In genomic region chr10:79417772-79418170, GRCm38 (mm10) we compare ENCODE assay signal across 30 mouse cellular contexts. TPM values are rescaled to one million over a fixed set of nuclear protein-coding genes. Genes with fewer than 3 reads are reported as not detected.
DNase-seq lines count a peak whose midpoint lies in the region; ATAC-seq and TF ChIP-seq lines count a peak whose summit lies in the region.
"Not testable (repeated sequence)": the region's sequence is repeated elsewhere in the genome, so short reads cannot be mapped to it uniquely, and the experiment has no call there.
"Had no signal": no experiment of that assay in that cellular context is flagged by ENCODE, and none has a peak within 500 bp of the region (broad histone marks: within the 10 kb centered on the region; RNA-seq: fewer than 3 reads in every experiment).

No protein-coding gene starts in this region.

- dilution Hi-C loops in CH12.LX (cut with MboI; ENCODE audit: extremely low pct_ligation_motif_present, extremely low pct_unique_long_range_greater_than_20kb, low sequenced_read_pairs): not testable (repeated sequence)

- TF ChIP-seq POLR2A in CH12.LX (IDR thresholded peaks at IDR 0.05; ENCODE audit: low read depth, low read length); liver, adult 2 months (IDR thresholded peaks at IDR 0.05; ENCODE audit: extremely low read depth, insufficient read depth, low read length); spleen, adult 2 months (IDR thresholded peaks at IDR 0.05; ENCODE audit: low read depth, low read length): not testable (repeated sequence)

- ATAC-seq in activated CD4-positive, CD25-positive, alpha-beta regulatory T cell, adult 4 months: peak; percentile 16

- peaks cover 14% of the 10 kb centered on the region for H3K9me3 ChIP-seq in CH12.LX (replicated peaks; ENCODE audit: low read length)

- TF ChIP-seq EP300 in CH12.LX (IDR thresholded peaks at IDR 0.05; ENCODE audit: low read length): not testable (repeated sequence)

- 79% methylated on average over 6 of the region's 6 CpGs for WGBS in liver, adult 2 months
- 68% methylated on average over 6 of the region's 6 CpGs for WGBS in spleen, adult 2 months

- H3K27me3 ChIP-seq in CH12.LX (replicated peaks); liver, adult 2 months (ENCODE audit: control insufficient read depth, insufficient read depth, low read length); spleen, adult 2 months (ENCODE audit: control insufficient read depth, insufficient read depth, low read length): not testable (repeated sequence)

- H3K79me2 ChIP-seq in CH12.LX (replicated peaks; ENCODE audit: control insufficient read depth, extremely low read depth, insufficient read depth, poor library complexity, severe bottlenecking); liver, adult 2 months (ENCODE audit: control insufficient read depth, insufficient read depth, low read length): not testable (repeated sequence)

- not testable (repeated sequence) for TF ChIP-seq RAD21 in CH12.LX (IDR thresholded peaks at IDR 0.05; ENCODE audit: low read depth, low read length)

- in situ Hi-C loops in CH12.LX (cut with MboI; ENCODE audit: low pct_ligation_motif_present, low pct_unique_long_range_greater_than_20kb, low sequenced_read_pairs): loop anchor here (25.0 kb wide), 1 partner anchor 95 kb away; no protein-coding TSS in a partner anchor

- peak; percentile 14 for DNase-seq in 416B (ENCODE audit: low read depth)
- peak; percentile 50 for DNase-seq in CD4-positive helper T cell, adult 2 months (ENCODE audit: low read depth, low spot score)
- peak; percentile 54 for DNase-seq in CH12.LX (ENCODE audit: extremely low read depth)
- DNase-seq in liver, adult 2 months (ENCODE audit: extremely low read depth, low read depth, low spot score); spleen, adult 2 months (ENCODE audit: low read depth in 1 of 2, low spot score in 2 of 2): not testable (repeated sequence)
- peak; percentile 54 for DNase-seq in naive thymus-derived CD4-positive, alpha-beta T cell, adult 2 months (ENCODE audit: low read depth)

- H3K27ac ChIP-seq in CH12.LX (ENCODE audit: insufficient read depth, low read depth): peak overlapping the region; percentile 72
- not testable (repeated sequence) for H3K27ac ChIP-seq in liver, adult 2 months (replicated peaks; ENCODE audit: insufficient read depth, low read depth, low read length)
- peak overlapping the region; percentile 81 for H3K27ac ChIP-seq in spleen, adult 2 months (ENCODE audit: insufficient read depth, low read length)

- H3K4me3 ChIP-seq in CH12.LX (replicated peaks in 1 of 3; ENCODE audit: low read depth in 2 of 3, low read length in 2 of 3, poor library complexity in 1 of 3): peak overlapping the region; percentile 55 to 60 (median 55)
- not testable (repeated sequence) for H3K4me3 ChIP-seq in liver, adult 2 months (ENCODE audit: insufficient read depth, low read depth, low read length)
- H3K4me3 ChIP-seq in spleen, adult 2 months (ENCODE audit: extremely low read depth, insufficient read depth, insufficient read length): peak overlapping the region; percentile 49

- peak overlapping the region; percentile 43; the same call in 1 of the 2 replicates for H3K4me2 ChIP-seq in CH12.LX (ENCODE audit: insufficient read depth, low read depth, poor library complexity, severe bottlenecking)

- TF ChIP-seq CTCF in CH12.LX (conservative IDR thresholded peaks at IDR 0.05 in 1 of 2, IDR thresholded peaks at IDR 0.05 in 1 of 2; ENCODE audit: low read depth in 2 of 2, low read length in 2 of 2); liver, adult 2 months (IDR thresholded peaks at IDR 0.05; ENCODE audit: low read depth, low read length); spleen, adult 2 months (IDR thresholded peaks at IDR 0.05; ENCODE audit: extremely low read depth, insufficient read depth, insufficient read length, insufficient replicate concordance): not testable (repeated sequence)

- not testable (repeated sequence) for H3K9ac ChIP-seq in CH12.LX (ENCODE audit: insufficient read depth, low read depth)
- H3K9ac ChIP-seq in liver, adult 2 months (ENCODE audit: low read depth, low read length): peak overlapping the region; percentile 36

- H3K36me3 ChIP-seq in CH12.LX (replicated peaks in 1 of 2; ENCODE audit: control insufficient read depth in 1 of 2, insufficient read depth in 1 of 2, low read length in 1 of 2); liver, adult 2 months (ENCODE audit: control insufficient read depth, insufficient read depth, low read length); spleen, adult 2 months (ENCODE audit: control insufficient read depth, insufficient read depth, low read length): not testable (repeated sequence)

- not testable (repeated sequence) for H3K4me1 ChIP-seq in CH12.LX (ENCODE audit: control insufficient read depth in 1 of 2, insufficient read depth in 2 of 2); liver, adult 2 months (ENCODE audit: control insufficient read depth, insufficient read depth, low read length); spleen, adult 2 months (ENCODE audit: control insufficient read depth, insufficient read depth, insufficient read length)

TF ChIP-seq in CH12.LX, 34 proteins besides CTCF, POLR2A, EP300 and RAD21:
- 0 out of 2 replicates have a peak, but pooled peaks have one; percentile 48 for TF ChIP-seq TBP (conservative IDR thresholded peaks at IDR 0.05; ENCODE audit: low read depth, low read length)

RNA-seq across cellular contexts. Expression of gene Vmn2r83, which starts 50.8 kb away (rescaled TPM):
- total RNA-seq in CH12.LX (2012; rRNA removed) (not detected in 2 replicates), CH12.LX (2014; rRNA removed) (not detected in 2 replicates)
- not detected in 2 replicates for polyA plus RNA-seq in CH12.LX (2012; ENCODE audit: insufficient read length, low read depth)
- polyA plus RNA-seq in activated CD4-positive, CD25-positive, alpha-beta regulatory T cell, adult 4 months (2017; shearing (Covaris generic)): not detected
- not detected in 2 replicates for total RNA-seq in liver, adult 2 months (2014; rRNA removed)
- polyA plus RNA-seq in liver, adult 2 months (2012; rRNA removed): not detected in 2 replicates
- not detected in 2 replicates for polyA plus RNA-seq in spleen, adult 2 months (2012; rRNA removed)
- total RNA-seq: adrenal gland, adult 18-20 months; adrenal gland, postnatal 10 days; adrenal gland, postnatal 36 days; gastrocnemius, adult 18-20 months; gastrocnemius, postnatal 10 days; gastrocnemius, postnatal 36 days; granulocyte monocyte progenitor cell, adult 5-6 weeks; heart, adult 2 months; heart, postnatal 14 days; heart, postnatal 4 days; hindbrain, postnatal 0 days had no signal
- polyA plus RNA-seq: embryonic facial prominence, embryonic 11.5 days; embryonic facial prominence, embryonic 14.5 days; forebrain, embryonic 10.5 days; forebrain, embryonic 13.5 days; forebrain, embryonic 16.5 days; G1E; heart, adult 2 months; heart, embryonic 10.5 days; heart, embryonic 13.5 days; heart, embryonic 16.5 days; hindbrain, embryonic 11.5 days; hindbrain, embryonic 14.5 days; intestine, embryonic 15.5 days had no signal
